Mouse (Mus musculus) NIH3T3 (cell line): ENCODE results near the gene Iba57.

Experiments used
- DNase-seq: peaks from one replicate; pipeline ENCODE4 v3.0.0-alpha.2; 2012; ENCODE audit warnings: low read depth

Iba57 gene

DNA sequence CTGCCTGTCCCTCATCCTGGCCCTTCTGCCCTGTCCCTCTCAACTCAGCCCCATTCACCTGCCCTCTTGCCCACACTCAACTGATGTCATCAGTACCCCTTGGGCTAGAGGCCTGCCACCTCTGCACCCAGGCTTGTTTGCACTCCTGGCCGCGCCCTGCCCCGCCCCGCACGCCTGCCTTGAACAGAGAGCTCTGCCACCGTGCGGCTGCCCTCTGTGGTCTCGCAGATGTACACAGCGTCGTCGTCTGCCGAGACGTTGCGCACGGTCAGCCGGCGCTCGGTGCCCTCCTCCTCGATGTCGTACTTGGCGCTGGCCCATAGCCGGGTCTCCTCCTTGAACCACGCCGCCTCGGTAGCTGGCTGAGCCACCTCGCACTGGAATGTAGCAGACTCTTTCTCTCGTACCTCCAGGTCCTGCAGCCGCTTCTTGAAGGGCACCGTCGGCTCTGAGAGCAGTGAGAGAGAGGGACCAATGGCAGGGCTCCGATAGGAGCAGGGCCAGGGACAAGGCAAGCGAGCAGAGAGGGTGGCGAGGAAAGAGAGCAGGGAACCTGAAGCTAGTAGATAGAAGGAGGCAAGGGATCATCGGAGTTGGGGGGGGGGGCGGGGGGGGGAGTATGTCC, 29.1 kb downstream of the Iba57 start:
- no peak for DNase-seq

DNA sequence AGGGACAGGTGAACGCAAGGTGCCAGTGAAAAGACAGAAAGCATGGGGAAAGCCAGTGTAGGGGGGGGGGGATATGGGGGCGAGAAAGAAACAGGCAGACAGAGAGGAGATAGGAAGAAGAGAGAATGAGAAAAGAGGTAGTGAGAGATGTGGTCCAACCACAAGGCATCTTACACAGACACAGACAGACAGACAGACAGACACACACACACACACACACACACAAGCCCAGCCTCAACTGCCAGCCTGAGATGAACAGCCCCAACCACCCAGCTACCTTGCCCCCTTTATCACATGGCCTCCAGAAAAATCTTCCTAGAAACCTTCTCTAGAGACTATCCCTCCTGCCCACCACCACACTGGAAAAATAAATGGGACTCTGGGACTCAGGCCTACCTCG, 31.5 kb downstream of the Iba57 start:
- DNase-seq: no peak

DNA sequence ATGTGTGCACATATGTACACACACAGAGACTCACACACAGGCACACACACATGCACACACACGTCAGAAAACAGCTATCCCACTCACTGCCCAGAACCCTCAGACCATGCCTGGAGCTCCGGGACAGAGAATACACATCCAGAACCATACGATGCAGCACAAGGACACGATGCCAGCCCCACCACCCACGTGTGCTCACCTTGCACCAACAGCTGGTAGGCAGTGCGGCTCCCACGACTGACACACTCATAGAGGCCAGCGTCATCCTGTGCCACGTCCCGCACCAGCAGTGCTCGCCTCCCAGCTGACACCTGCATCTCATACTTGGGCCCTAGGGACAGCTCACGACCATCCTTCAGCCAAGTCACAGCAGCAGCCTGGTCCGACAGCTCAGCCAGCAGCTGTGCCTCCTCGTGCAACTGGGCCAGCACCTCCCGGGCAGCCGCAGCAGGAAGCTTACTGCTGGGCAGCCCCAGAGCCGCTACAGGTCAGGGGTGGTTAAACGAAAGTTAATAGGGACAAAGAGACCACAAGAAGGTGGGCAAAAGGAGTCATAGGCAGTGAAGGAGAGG, 32.1 kb downstream of the Iba57 start:
- DNase-seq: no peak

DNA sequence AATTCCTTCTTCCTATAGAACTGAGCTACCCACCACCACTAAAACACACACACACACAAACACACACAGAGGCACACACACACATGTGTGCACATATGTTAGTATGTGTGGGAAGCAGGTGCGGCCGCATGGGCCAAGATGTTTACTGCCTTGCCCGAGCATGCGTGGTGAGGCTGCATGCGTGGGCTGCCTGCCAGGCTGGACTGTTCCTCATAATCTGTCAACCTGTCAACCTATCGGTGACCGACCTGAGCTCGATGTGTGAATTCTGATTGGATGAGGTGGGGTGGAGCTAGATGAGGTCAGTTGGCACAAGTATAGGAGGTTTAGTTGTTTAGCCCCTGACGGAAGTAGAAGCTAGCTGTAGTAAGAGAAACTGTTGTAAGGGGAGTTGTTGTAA, 32.8 kb downstream of the Iba57 start:
- no peak for DNase-seq

DNA sequence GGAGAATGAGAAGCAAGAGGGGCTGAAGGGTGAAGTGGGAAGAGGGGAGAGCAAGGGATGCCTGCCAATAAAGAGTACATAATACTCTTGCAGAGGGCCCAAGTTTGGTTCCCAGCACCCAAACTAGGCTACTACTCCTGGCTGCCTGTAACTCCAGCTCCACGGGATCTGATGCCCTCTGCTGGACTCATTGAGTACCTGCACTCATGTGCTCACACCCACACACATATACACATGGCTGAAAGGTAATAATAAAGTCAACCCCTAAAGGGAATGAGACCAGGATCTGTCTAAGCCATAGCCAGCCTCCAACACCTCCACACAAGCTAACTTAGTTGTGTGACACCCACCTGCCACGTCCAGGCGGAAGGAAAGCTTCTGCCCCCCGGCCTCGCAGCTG, 57.6 kb downstream of the Iba57 start:
- no peak for DNase-seq
